Mouse (Mus musculus) G1E (cell line): ENCODE data around the gene Cacng2.

Experiments
- CTCF ChIP-seq: IDR thresholded peaks from 2 replicates; pipeline ENCODE4 v1.5.1; 2012; ENCODE audit warnings: low read depth, low read length, inconsistent platforms, mixed read lengths
- GATA1 ChIP-seq: IDR thresholded peaks from 2 replicates; pipeline ENCODE4 v1.6.1; 2012; ENCODE audit warnings: borderline replicate concordance, low read length, inconsistent platforms, mixed read lengths
- TAL1 ChIP-seq: conservative IDR thresholded peaks from 2 replicates; pipeline ENCODE4 v1.6.1; 2012; ENCODE audit warnings: low read depth, low read length, inconsistent platforms, mixed read lengths

DNA sequence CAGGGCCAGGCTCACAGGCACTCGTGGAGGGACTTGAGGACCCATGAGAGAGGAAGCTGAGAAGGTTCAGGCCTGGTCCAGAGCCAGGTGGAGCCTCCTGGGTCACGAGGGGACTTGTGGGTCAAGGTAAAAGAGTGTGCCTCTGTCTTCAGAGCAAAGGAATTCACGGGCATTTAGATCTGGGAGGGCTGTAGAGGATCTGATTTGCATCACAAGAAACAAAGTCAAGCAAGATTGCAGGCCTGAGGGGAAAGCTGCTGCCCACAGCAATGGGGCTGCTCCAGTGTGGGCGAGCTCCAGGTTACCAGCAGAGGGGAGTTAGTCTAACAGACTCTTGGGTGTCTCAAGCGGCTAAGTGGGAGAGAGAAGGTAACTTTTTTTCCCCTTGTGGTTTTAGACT lies 118.4 kb downstream of the Cacng2 start:
- TF ChIP-seq CTCF (no peak), TAL1 (no peak), GATA1 (no peak)
